In genomic region chr7:99248906-99249581, GRCm38 (mm10) we compare ENCODE assay signal across 8 mouse cellular contexts. TPM values are rescaled to one million over a fixed set of nuclear protein-coding genes. Genes with fewer than 3 reads are reported as not detected.
A peak's percentile ranks its signal among the peaks of the same experiment; 100 is the strongest.
DNase-seq lines count a peak whose midpoint lies in the region; ATAC-seq and TF ChIP-seq lines count a peak whose summit lies in the region.

No protein-coding gene starts in this region.

- no peak for DNase-seq in gastrocnemius, adult 2 months
- no peak for DNase-seq in gastrocnemius, postnatal 25 days
- DNase-seq in CD4-positive, CD25-positive, alpha-beta regulatory T cell, adult 2 months (ENCODE audit: low read depth, low spot score), result peak; percentile 53
- DNase-seq in forebrain, embryonic 14.5 days (ENCODE audit: low spot score), result no peak
- DNase-seq in liver, embryonic 13.5 days, result no peak
- no peak for DNase-seq in ovary, adult 18-20 months (ENCODE audit: low spot score)
- no peak for DNase-seq in spleen, postnatal 36 days (ENCODE audit: low spot score in 2 of 2)

- peak overlapping the region; percentile 67 for H3K4me3 ChIP-seq in gastrocnemius, adult 2 months
- H3K4me3 ChIP-seq in forebrain, embryonic 14.5 days (ENCODE audit: low read depth, low read length), result peak overlapping the region; percentile 36
- peak overlapping the region; percentile 37 for H3K4me3 ChIP-seq in liver, embryonic 13.5 days (replicated peaks)
- peak overlapping the region; percentile 41 for H3K4me3 ChIP-seq in stomach, embryonic 15.5 days (replicated peaks)

- peak overlapping the region; percentile 58 for H3K4me2 ChIP-seq in forebrain, embryonic 14.5 days (ENCODE audit: low read length)
- peak overlapping the region; percentile 52 for H3K4me2 ChIP-seq in liver, embryonic 13.5 days
- H3K4me2 ChIP-seq in stomach, embryonic 15.5 days, result peak overlapping the region; percentile 83

- TF ChIP-seq CTCF in gastrocnemius, adult 2 months (IDR thresholded peaks at IDR 0.05), result no peak

- intact Hi-C loops in gastrocnemius, adult 2 months (cut with DNase I), result loop anchor here (2.0 kb wide), 1 partner anchor 140 kb away; no protein-coding TSS in a partner anchor

- H3K27ac ChIP-seq in gastrocnemius, adult 2 months, result no peak overlapping the region
- H3K27ac ChIP-seq in forebrain, embryonic 14.5 days (ENCODE audit: low read depth, low read length), result no peak overlapping the region
- H3K27ac ChIP-seq in liver, embryonic 13.5 days, result no peak overlapping the region
- no peak overlapping the region for H3K27ac ChIP-seq in stomach, embryonic 15.5 days

- H3K36me3 ChIP-seq in forebrain, embryonic 14.5 days (ENCODE audit: control insufficient read depth, insufficient read depth, low read length), result no peaks in the 10 kb centered on the region
- no peaks in the 10 kb centered on the region for H3K36me3 ChIP-seq in liver, embryonic 13.5 days
- no peaks in the 10 kb centered on the region for H3K36me3 ChIP-seq in stomach, embryonic 15.5 days

- ATAC-seq in forebrain, embryonic 14.5 days, result peak; percentile 61; the same call in 1 of the 2 replicates
- ATAC-seq in liver, embryonic 13.5 days (ENCODE audit: low read depth), result no peak
- no peak for ATAC-seq in stomach, embryonic 15.5 days (ENCODE audit: insufficient read depth, low FRiP score, low read depth)

- no peaks in the 10 kb centered on the region for H3K4me1 ChIP-seq in forebrain, embryonic 14.5 days (ENCODE audit: control insufficient read depth, insufficient read depth, low read length)
- H3K4me1 ChIP-seq in liver, embryonic 13.5 days (replicated peaks), result 0 out of 2 replicates have a peak, but pooled peaks cover 2% of the 10 kb centered on the region
- H3K4me1 ChIP-seq in stomach, embryonic 15.5 days, result no peaks in the 10 kb centered on the region

- H3K9me3 ChIP-seq in forebrain, embryonic 14.5 days (replicated peaks; ENCODE audit: control insufficient read depth, low read length), result no peaks in the 10 kb centered on the region
- no peaks in the 10 kb centered on the region for H3K9me3 ChIP-seq in liver, embryonic 13.5 days (replicated peaks)
- H3K9me3 ChIP-seq in stomach, embryonic 15.5 days, result no peaks in the 10 kb centered on the region

- WGBS in forebrain, embryonic 14.5 days, result under 1% methylated on average over 30 of the region's 44 CpGs
- WGBS in liver, embryonic 13.5 days (ENCODE audit: insufficient replicate concordance), result under 1% methylated on average over 44 of the region's 44 CpGs
- 3% methylated on average over 43 of the region's 44 CpGs for WGBS in stomach, embryonic 15.5 days

- H3K27me3 ChIP-seq in forebrain, embryonic 14.5 days (replicated peaks; ENCODE audit: control insufficient read depth, insufficient read depth, low read length), result 0 out of 2 replicates have a peak, but pooled peaks cover 3% of the 10 kb centered on the region
- peaks cover 47% of the 10 kb centered on the region for H3K27me3 ChIP-seq in liver, embryonic 13.5 days
- H3K27me3 ChIP-seq in stomach, embryonic 15.5 days (replicated peaks), result no peaks in the 10 kb centered on the region

- peak overlapping the region; percentile 41; the same call in 1 of the 2 replicates for H3K9ac ChIP-seq in forebrain, embryonic 14.5 days (ENCODE audit: low read length)
- H3K9ac ChIP-seq in liver, embryonic 13.5 days, result no peak overlapping the region
- H3K9ac ChIP-seq in stomach, embryonic 15.5 days, result no peak overlapping the region

RNA-seq across cellular contexts. Expression of gene Mogat2, which starts 10.6 kb away (rescaled TPM):
- not detected for total RNA-seq in gastrocnemius, adult 2 months (2021)
- not detected for total RNA-seq in gastrocnemius, postnatal 25 days (2021)
- 3.1 and 3.2 TPM in 2 replicates for polyA plus RNA-seq in forebrain, embryonic 14.5 days (2014; fragmentation: Nextera tagmentation; extraction: Ambion mirVana)
- 35.9 and 37.5 TPM in 2 replicates for polyA plus RNA-seq in liver, embryonic 13.5 days (2015; fragmentation: Nextera tagmentation; extraction: Ambion mirVana)
- 28.1 and 34.5 TPM in 2 replicates for polyA plus RNA-seq in stomach, embryonic 15.5 days (2015; fragmentation: Nextera tagmentation; extraction: Ambion mirVana)

RNA-seq across cellular contexts. Expression of gene Map6, which starts 18.2 kb away (rescaled TPM):
- 1 to 10 TPM; 2.6 to 5.2 TPM for total RNA-seq in gastrocnemius, adult 2 months (2021)
- total RNA-seq in gastrocnemius, postnatal 25 days (2021), result 1 to 10 TPM; 3.1 to 3.4 TPM
- 46.2 and 62.4 TPM in 2 replicates for polyA plus RNA-seq in forebrain, embryonic 14.5 days (2014; fragmentation: Nextera tagmentation; extraction: Ambion mirVana)
- 0.10 TPM in 2 replicates for polyA plus RNA-seq in liver, embryonic 13.5 days (2015; fragmentation: Nextera tagmentation; extraction: Ambion mirVana)
- 6.3 and 6.7 TPM in 2 replicates for polyA plus RNA-seq in stomach, embryonic 15.5 days (2015; fragmentation: Nextera tagmentation; extraction: Ambion mirVana)
